Mouse (Mus musculus) E14TG2a.4 (cell line): Measurements from ENCODE around the gene Ptpn14.

Experiments
- CTCF ChIP-seq: conservative IDR thresholded peaks from 2 replicates; pipeline ENCODE4 v1.5.1; 2014; ENCODE audit warnings: low read length
- NANOG ChIP-seq: IDR thresholded peaks from 2 replicates; pipeline ENCODE4 v1.6.1; 2014; ENCODE audit warnings: borderline replicate concordance, low read length, mixed read lengths

DNA sequence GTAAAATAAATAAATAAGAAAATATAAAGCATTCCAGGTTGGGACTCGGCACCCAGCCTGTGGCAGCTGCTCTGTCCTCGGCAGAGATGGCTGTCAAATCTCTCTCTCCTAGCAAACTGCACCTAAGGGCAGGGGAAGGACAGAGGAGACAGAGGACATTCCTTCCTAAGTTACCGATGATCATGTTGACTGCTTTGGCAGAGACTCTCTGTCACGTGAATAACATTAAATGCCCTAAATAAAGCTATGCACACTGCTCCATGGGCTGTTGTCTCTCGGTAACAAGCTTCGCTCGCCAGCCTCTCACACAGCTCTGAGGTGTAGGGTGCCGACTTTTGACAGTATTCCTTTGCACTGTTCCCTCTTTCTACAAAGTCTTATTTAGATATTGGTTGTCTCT, 148.1 kb downstream of the Ptpn14 start:
- TF ChIP-seq CTCF (no peak), NANOG (no peak)
